Mouse (Mus musculus): Measurements from ENCODE around the gene Unc13b.

- TF ChIP-seq CTCF (IDR thresholded peaks at IDR 0.05; ENCODE audit: extremely low read depth, insufficient read depth, insufficient read length, insufficient replicate concordance) (no peak), POLR2A (IDR thresholded peaks at IDR 0.05; ENCODE audit: low read depth, low read length) (no peak)
Observed at GRCm38 (mm10) chr4:43037860-43038566, 20.7 kb upstream of the Unc13b start.

Measured in spleen, adult 2 months (tissue).